In the genomic region with DNA sequence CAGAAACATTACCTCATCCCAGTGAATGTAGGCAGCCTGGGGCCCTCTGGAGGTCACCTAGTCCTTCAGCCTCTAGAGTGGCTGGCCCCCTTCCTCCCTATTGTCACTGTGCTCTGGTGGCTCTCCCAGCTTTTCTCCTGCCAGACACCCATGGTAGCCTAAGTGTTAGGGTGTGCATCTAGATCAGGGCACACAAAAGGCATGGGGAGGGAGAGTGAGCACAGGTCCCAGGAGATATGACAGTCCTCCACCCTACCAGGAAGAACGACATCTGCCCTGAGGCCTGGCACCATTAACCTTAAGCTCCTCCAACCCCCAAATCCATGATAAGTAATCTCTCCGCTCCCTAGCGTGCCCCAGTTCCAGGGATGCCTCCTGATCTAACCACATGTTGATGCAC, we compare ENCODE assay signal across 28 mouse cellular contexts. TPM values are rescaled to one million over a fixed set of nuclear protein-coding genes. Genes with fewer than 3 reads are reported as not detected.
"Had no signal": no experiment of that assay in that cellular context is flagged by ENCODE, and none has a peak within 500 bp of the region (broad histone marks: within the 10 kb centered on the region; RNA-seq: fewer than 3 reads in every experiment).

No protein-coding gene starts in this region.

- H3K4me3 ChIP-seq: intestine, embryonic 15.5 days; kidney, embryonic 15.5 days; left cerebral cortex, adult 2 months; liver, embryonic 15.5 days; midbrain, embryonic 13.5 days; myocyte; neural tube, embryonic 13.5 days; stomach, embryonic 15.5 days had no signal

- ATAC-seq: intestine, embryonic 15.5 days; lung, postnatal 0 days; midbrain, embryonic 13.5 days; midbrain, embryonic 16.5 days had no signal

- H3K4me2 ChIP-seq: liver, embryonic 15.5 days; lung, embryonic 14.5 days; midbrain, embryonic 13.5 days; neural tube, embryonic 13.5 days; stomach, embryonic 15.5 days had no signal

- H3K9me3 ChIP-seq: intestine, embryonic 15.5 days; kidney, embryonic 15.5 days; liver, embryonic 15.5 days; midbrain, embryonic 13.5 days; neural tube, embryonic 13.5 days; stomach, embryonic 15.5 days had no signal

- DNase-seq: kidney, adult 11 months; kidney, adult 8-10 months; kidney, postnatal 10 days; kidney, postnatal 36 days; layer of hippocampus, postnatal 36 days; lung, postnatal 36 days; right cerebral cortex, adult 18-20 months; right cerebral cortex, postnatal 14 days; right cerebral cortex, postnatal 4 days; spleen, adult 18-20 months; thymus, postnatal 25 days had no signal

- H3K9ac ChIP-seq: intestine, embryonic 15.5 days; kidney, embryonic 15.5 days; liver, embryonic 15.5 days; lung, embryonic 14.5 days; midbrain, embryonic 13.5 days; neural tube, embryonic 13.5 days; stomach, embryonic 15.5 days had no signal

- H3K36me3 ChIP-seq: neural tube, embryonic 13.5 days; stomach, embryonic 15.5 days had no signal

- H3K27ac ChIP-seq: intestine, embryonic 15.5 days; kidney, embryonic 15.5 days; left cerebral cortex, adult 2 months; liver, embryonic 15.5 days; midbrain, embryonic 13.5 days; neural tube, embryonic 13.5 days; stomach, embryonic 15.5 days had no signal

RNA-seq across cellular contexts. Expression of gene Gng13, which starts 1.3 kb away (rescaled TPM):
- total RNA-seq: megakaryocyte-erythroid progenitor cell, adult 5-6 weeks; monocyte, adult 5-6 weeks; neutrophil, adult 5-6 weeks had no signal
- polyA plus RNA-seq: liver, embryonic 15.5 days had no signal

RNA-seq across cellular contexts. Expression of gene Mslnl, which starts 20.2 kb away (rescaled TPM):
- total RNA-seq: layer of hippocampus, postnatal 10 days; left cerebral cortex, postnatal 10 days; megakaryocyte-erythroid progenitor cell, adult 5-6 weeks; monocyte, adult 5-6 weeks; neutrophil, adult 5-6 weeks had no signal
- polyA plus RNA-seq: intestine, embryonic 15.5 days; limb, embryonic 11.5 days; liver, embryonic 15.5 days; midbrain, embryonic 13.5 days; midbrain, embryonic 16.5 days; myocyte; neural tube, embryonic 13.5 days; stomach, embryonic 15.5 days had no signal

RNA-seq across cellular contexts. Expression of gene Msln, which starts 38.6 kb away (rescaled TPM):
- total RNA-seq: megakaryocyte-erythroid progenitor cell, adult 5-6 weeks; monocyte, adult 5-6 weeks had no signal
- polyA plus RNA-seq: midbrain, embryonic 13.5 days had no signal
